Mouse (Mus musculus) limb, embryonic 10.5 days (tissue): ENCODE results near the gene Tmem222. TPM values are rescaled to one million over a fixed set of nuclear protein-coding genes. Genes with fewer than 3 reads are reported as not detected.
A peak's percentile ranks its signal among the peaks of the same experiment; 100 is the strongest.

Experiments
- DNase-seq: peaks from one replicate; pipeline ENCODE4 v3.0.0-alpha.2; 2017; ENCODE audit warnings: low spot score
- H3K27ac ChIP-seq: fragments of 300-500 bp; sonication (generic); 2 replicates; pipeline ENCODE4 v1.5.1; 2016; ENCODE audit warnings: mild to moderate bottlenecking
- H3K27me3 ChIP-seq: fragments of 300-500 bp; sonication (generic); 2 replicates; pipeline ENCODE4 v1.6.1; 2016; ENCODE audit warnings: low read depth, mild to moderate bottlenecking; ENCODE audit not compliant: poor library complexity, severe bottlenecking
- H3K36me3 ChIP-seq: fragments of 300-500 bp; sonication (generic); 2 replicates; pipeline ENCODE4 v1.6.1; 2016; ENCODE audit warnings: mild to moderate bottlenecking, moderate library complexity
- H3K4me1 ChIP-seq: fragments of 300-500 bp; sonication (generic); 2 replicates; pipeline ENCODE4 v1.6.1; 2016
- H3K4me3 ChIP-seq: fragments of 300-500 bp; sonication (generic); 2 replicates; pipeline ENCODE4 v1.5.1; 2016; ENCODE audit warnings: mild to moderate bottlenecking, moderate library complexity
- H3K9me3 ChIP-seq: fragments of 300-500 bp; sonication (generic); replicated peaks from 2 replicates; pipeline ENCODE4 v1.6.1; 2016; ENCODE audit warnings: mild to moderate bottlenecking
- WGBS: fragments of 180-500 bp; shearing (Covaris S2); methylation state at CpG from one replicate; pipeline ENCODE4 v1.1.7; 2016; 5-methylcytosine and 5-hydroxymethylcytosine counted together
- polyA plus RNA-seq: library from polyadenylated mRNA; unstranded; fragments of >200 nt; fragmentation: Nextera tagmentation; extraction: Ambion mirVana; gene quantifications from 2 replicates; pipeline ENCODE4 v1.2.1, GENCODE M21; 2016

Gene Tmem222
- polyA plus RNA-seq, 1 experiment from 2014 or later = 98.5 TPM

GRCm38 (mm10) chr4:133261641-133262374 lies 15.8 kb downstream of the Tmem222 start:
- Histone ChIP-seq H3K9me3 (no peaks in the 10 kb centered on the region), H3K4me3 (no peak overlapping the region), H3K27me3 (peaks cover 23% of the 10 kb centered on the region), H3K4me1 (peaks cover 26% of the 10 kb centered on the region), H3K36me3 (peaks cover 40% of the 10 kb centered on the region), H3K27ac (peak overlapping the region; percentile 21; the same call in 1 of the 2 replicates)
- DNase-seq = no peak
- 47% methylated on average over 10 of the region's 10 CpGs for WGBS

DNA sequence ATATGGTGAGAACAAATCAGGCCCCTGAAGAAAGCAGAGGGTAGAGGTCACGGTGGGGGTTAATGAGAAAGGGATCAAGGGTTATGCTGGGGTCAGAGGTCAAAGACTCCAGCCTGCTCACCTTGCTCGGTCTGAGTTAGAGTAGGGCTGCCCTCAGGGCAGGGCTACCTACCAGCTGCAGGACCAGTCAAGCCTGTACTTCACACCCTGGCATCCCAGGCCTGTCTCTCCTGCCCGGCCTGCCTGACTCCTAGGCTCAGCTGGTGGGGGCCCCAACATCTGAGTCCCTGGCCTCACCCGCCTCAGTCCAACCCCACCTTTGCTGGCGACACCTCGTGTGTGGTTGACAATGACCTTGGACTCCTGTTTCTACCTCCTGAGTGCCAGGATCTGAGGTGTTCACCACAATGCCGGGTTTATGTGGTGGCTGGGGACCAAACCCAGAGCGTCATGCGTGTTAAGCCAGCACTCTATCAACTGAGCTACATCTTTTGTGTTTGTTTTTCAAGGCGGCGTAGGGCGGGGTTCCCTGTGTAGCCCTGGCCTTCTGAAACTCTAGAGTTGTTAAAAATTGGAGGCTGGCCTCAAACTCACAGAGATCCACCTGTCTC lies 19.7 kb downstream of the Tmem222 start:
- Histone ChIP-seq H3K27ac (peak overlapping the region; percentile 42; the same call in 1 of the 2 replicates), H3K27me3 (peaks cover 62% of the 10 kb centered on the region), H3K4me3 (no peak overlapping the region), H3K9me3 (no peaks in the 10 kb centered on the region), H3K36me3 (peaks cover 2% of the 10 kb centered on the region), H3K4me1 (peaks cover 27% of the 10 kb centered on the region)
- DNase-seq = no peak
- WGBS = 72% methylated on average over 12 of the region's 12 CpGs

DNA sequence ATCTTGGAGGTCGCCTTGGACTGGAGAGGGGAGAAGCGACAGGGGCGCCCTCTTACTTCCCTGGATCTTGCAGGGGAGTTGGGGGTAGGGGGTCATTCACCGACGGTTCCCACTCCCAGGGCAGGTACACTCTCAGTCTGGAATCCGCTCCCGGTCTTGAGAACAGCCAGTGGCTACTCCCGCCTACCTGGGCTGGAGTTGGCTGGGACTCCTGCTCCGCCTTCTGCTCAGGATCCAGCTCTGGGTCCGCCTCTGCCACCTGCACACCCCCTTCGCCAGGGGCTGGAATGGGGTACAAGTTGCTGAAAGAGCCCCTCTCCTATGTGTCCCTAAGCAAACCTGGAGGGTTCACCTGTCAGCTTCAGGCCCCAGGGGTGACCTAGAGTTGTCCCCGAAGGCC lies 20.4 kb downstream of the Tmem222 start:
- Histone ChIP-seq H3K27me3 (peaks cover 69% of the 10 kb centered on the region), H3K4me1 (peaks cover 22% of the 10 kb centered on the region), H3K27ac (peak overlapping the region; percentile 42; the same call in 1 of the 2 replicates), H3K4me3 (peak overlapping the region; percentile 24; the same call in 1 of the 2 replicates), H3K36me3 (no peaks in the 10 kb centered on the region), H3K9me3 (no peaks in the 10 kb centered on the region)
- WGBS = 29% methylated on average over 12 of the region's 12 CpGs
- no peak for DNase-seq

- no peak for DNase-seq
- Histone ChIP-seq H3K4me3 (peak overlapping the region; percentile 24; the same call in 1 of the 2 replicates), H3K9me3 (no peaks in the 10 kb centered on the region), H3K36me3 (no peaks in the 10 kb centered on the region), H3K27me3 (peaks cover 73% of the 10 kb centered on the region), H3K27ac (0 out of 2 replicates have a peak overlapping the region, but pooled peaks have one; percentile 42), H3K4me1 (peaks cover 18% of the 10 kb centered on the region)
- WGBS = 12% methylated on average over 24 of the region's 24 CpGs
These were observed 20.8 kb downstream of the Tmem222 start for GRCm38 (mm10) chr4:133256820-133257219.

DNA sequence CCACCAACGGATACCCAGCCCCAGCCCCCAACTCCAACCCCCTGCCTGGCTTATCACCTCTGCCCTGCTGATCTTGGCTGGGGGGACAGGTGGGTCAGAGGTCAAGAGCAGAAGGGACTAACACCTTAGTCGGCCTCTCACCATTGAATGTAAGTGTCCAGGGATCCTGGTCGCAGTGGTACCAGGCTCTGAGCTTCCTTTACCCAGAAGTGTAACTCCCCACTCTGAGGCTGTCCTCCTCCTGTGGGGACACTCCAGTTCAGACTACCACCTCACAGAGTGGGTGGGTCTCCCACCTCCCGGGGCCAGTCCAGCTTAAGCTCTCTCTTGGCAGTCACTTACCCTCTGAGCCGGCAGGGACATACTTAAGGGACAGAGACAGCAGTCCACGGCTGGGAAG lies 22.2 kb downstream of the Tmem222 start:
- Histone ChIP-seq H3K36me3 (no peaks in the 10 kb centered on the region), H3K27ac (no peak overlapping the region), H3K4me1 (peaks cover 28% of the 10 kb centered on the region), H3K27me3 (peaks cover 87% of the 10 kb centered on the region), H3K4me3 (no peak overlapping the region), H3K9me3 (no peaks in the 10 kb centered on the region)
- WGBS = 65% methylated on average over 6 of the region's 6 CpGs
- no peak for DNase-seq

DNA sequence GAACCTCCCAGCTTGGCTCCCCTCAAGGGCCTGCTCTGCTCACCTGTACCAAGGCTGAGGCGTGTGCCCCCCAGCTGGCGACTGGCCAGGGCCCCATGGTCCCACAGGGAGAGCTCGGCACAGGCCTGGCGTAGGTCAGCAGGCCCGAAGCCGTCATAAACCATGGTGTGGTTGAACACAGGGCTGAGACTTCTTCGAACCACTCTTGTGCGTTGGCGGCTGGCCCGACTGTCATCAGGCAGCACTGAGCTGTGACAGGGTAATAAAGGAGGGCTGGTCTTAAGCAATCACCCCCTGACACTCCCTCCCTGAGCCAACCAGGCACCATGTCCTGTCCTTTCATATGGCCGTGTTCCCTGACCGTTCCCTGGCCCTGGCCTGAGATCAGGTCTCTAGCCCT lies 24.2 kb downstream of the Tmem222 start:
- Histone ChIP-seq H3K27me3 (peaks cover 98% of the 10 kb centered on the region), H3K9me3 (no peaks in the 10 kb centered on the region), H3K4me1 (peaks cover 35% of the 10 kb centered on the region), H3K27ac (no peak overlapping the region), H3K36me3 (no peaks in the 10 kb centered on the region), H3K4me3 (no peak overlapping the region)
- WGBS = 59% methylated on average over 12 of the region's 12 CpGs
- no peak for DNase-seq

DNA sequence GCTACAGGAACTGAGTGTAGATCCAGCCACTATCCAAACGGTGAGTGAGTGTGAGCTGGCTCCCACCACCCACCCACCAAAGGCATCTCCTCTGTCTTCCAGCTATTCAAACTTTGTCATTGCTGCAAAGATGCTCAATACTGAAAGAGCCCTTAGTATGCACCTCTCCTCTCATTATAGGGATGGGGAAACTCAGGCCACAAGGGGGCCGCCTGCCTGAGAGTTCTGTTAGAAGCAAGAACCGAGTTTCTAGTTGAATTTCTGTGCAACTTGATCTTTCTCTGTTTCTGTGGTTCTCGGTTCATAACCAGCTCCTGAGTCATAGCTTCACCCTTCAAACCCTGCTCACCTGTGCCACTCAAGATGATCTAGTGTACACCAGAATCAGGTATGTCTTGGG lies 25.5 kb downstream of the Tmem222 start:
- H3K27ac ChIP-seq = no peak overlapping the region
- H3K36me3 ChIP-seq = no peaks in the 10 kb centered on the region
- whole genome bisulfite sequencing = 44% methylated on average over 4 of the region's 4 CpGs
- no peaks in the 10 kb centered on the region for H3K9me3 ChIP-seq
- H3K27me3 ChIP-seq = peaks cover 100% of the 10 kb centered on the region
- no peak for DNase-seq
- peaks cover 31% of the 10 kb centered on the region for H3K4me1 ChIP-seq
- no peak overlapping the region; the same call in 1 of the 2 replicates for H3K4me3 ChIP-seq

GRCm38 (mm10) chr4:133251214-133251613 lies 26.4 kb downstream of the Tmem222 start:
- DNase-seq = peak; percentile 61
- peaks cover 100% of the 10 kb centered on the region for H3K27me3 ChIP-seq
- under 1% methylated on average over 31 of the region's 31 CpGs for WGBS
- H3K36me3 ChIP-seq = no peaks in the 10 kb centered on the region
- H3K4me3 ChIP-seq = peak overlapping the region; percentile 57
- H3K4me1 ChIP-seq = peaks cover 31% of the 10 kb centered on the region
- H3K27ac ChIP-seq = peak overlapping the region; percentile 61; the same call in 1 of the 2 replicates
- no peaks in the 10 kb centered on the region for H3K9me3 ChIP-seq

DNA sequence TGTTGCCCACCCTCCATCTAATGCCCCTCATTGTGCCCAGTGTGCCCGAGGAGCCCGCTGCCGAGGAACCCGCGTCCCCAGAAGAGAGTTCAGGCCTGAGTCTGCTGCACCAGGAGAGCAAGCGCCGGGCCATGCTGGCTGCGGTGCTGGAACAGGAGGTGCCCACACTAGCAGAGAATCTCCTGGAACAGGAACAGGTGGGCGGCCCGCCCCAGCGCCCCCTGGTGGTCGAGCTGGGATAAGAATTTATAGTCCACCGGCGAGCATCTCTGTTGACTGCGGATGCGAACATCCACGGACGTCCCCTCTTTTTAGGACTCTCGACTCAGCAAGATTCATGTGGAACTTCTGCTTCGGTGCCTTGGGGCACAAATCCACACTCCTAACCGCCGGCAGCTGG lies 27.0 kb downstream of the Tmem222 start:
- 3% methylated on average over 22 of the region's 22 CpGs for WGBS
- no peaks in the 10 kb centered on the region for H3K9me3 ChIP-seq
- peaks cover 31% of the 10 kb centered on the region for H3K4me1 ChIP-seq
- H3K4me3 ChIP-seq = peak overlapping the region; percentile 57
- no peaks in the 10 kb centered on the region for H3K36me3 ChIP-seq
- H3K27ac ChIP-seq = 0 out of 2 replicates have a peak overlapping the region, but pooled peaks have one; percentile 59
- DNase-seq = peak; percentile 96
- peaks cover 100% of the 10 kb centered on the region for H3K27me3 ChIP-seq

- Histone ChIP-seq H3K4me1 (peaks cover 41% of the 10 kb centered on the region), H3K27me3 (peaks cover 99% of the 10 kb centered on the region), H3K4me3 (no peak overlapping the region), H3K27ac (no peak overlapping the region), H3K36me3 (no peaks in the 10 kb centered on the region), H3K9me3 (no peaks in the 10 kb centered on the region)
- WGBS = 81% methylated on average over 13 of the region's 13 CpGs
- DNase-seq = no peak
These were observed 29.7 kb downstream of the Tmem222 start for GRCm38 (mm10) chr4:133247806-133248449.

DNA sequence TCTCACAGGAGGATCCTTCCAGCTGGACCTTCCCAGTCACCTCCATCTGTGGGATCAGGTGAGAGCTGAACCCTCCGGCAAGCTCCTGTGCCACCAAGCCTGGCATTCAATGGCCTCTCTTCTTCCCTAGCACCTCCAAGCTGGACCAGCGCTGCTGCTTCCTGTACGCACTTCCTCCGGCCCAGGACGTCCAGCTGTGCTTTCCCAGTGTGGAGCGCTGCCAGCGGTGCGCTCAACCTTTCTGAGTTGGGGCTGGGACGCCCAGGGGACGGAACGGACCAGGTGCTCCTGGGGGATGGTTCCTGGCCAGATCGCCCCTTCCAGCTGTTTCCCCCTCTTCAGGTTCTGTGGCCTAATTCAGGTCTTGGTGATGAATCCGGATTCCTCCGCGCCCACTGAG lies 30.5 kb downstream of the Tmem222 start:
- WGBS = 31% methylated on average over 15 of the region's 15 CpGs
- Histone ChIP-seq H3K4me1 (peaks cover 46% of the 10 kb centered on the region), H3K4me3 (no peak overlapping the region), H3K9me3 (no peaks in the 10 kb centered on the region), H3K27me3 (peaks cover 99% of the 10 kb centered on the region), H3K27ac (no peak overlapping the region; the same call in 1 of the 2 replicates), H3K36me3 (no peaks in the 10 kb centered on the region)
- DNase-seq = no peak

DNA sequence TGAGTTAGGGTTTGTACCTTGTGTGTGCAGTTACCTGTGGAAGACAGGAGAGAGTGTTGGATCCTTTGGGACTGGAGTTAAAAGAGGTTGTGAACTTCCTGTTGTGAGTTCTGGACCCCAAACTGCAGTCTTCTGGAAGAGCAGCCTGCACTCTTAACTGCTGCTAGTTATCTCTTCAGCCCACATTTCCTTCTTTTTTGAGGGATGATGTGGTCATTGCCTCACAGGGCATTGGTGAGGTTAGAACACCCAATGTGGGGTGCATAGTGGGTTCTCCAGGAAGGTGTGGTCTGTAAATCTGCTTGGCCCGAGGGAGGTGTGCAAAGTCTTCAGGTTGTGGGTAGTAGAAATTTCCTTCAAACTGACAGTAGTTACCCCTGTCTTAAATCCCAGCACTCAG lies 33.3 kb downstream of the Tmem222 start:
- H3K4me3 ChIP-seq = no peak overlapping the region
- H3K4me1 ChIP-seq = peaks cover 45% of the 10 kb centered on the region
- DNase-seq = no peak
- WGBS = 74% methylated on average over 1 of the region's 1 CpGs
- H3K27me3 ChIP-seq = peaks cover 91% of the 10 kb centered on the region
- no peaks in the 10 kb centered on the region for H3K36me3 ChIP-seq
- no peaks in the 10 kb centered on the region for H3K9me3 ChIP-seq
- H3K27ac ChIP-seq = no peak overlapping the region

DNA sequence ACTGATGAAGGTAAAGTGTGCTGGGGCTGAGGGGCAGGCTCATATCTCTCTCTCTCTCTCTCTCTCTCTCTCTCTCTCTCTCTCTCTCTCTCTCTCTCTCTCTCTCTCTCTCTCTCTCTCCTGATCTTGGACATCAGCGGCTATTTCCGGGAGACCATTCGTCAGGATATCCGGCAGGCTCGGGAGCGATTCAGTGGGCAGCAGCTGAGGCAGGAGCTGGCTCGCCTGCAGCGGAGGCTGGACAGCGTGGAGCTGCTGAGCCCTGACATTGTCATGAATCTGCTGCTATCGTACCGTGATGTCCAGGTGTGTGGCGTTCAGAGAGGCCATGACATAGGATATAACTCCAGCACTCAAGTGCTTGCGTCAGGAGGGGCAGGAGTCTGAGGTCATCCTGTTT lies 34.1 kb downstream of the Tmem222 start:
- 46% methylated on average over 13 of the region's 13 CpGs for WGBS
- Histone ChIP-seq H3K9me3 (no peaks in the 10 kb centered on the region), H3K27ac (peak overlapping the region; percentile 11), H3K4me1 (peaks cover 45% of the 10 kb centered on the region), H3K4me3 (no peak overlapping the region), H3K36me3 (no peaks in the 10 kb centered on the region), H3K27me3 (peaks cover 90% of the 10 kb centered on the region)
- no peak for DNase-seq
